Mouse (Mus musculus): ENCODE results near the gene Lrrc3b.

GRCm38 (mm10) chr14:15308576-15308975 lies 130.2 kb downstream of the Lrrc3b start:
- no peak for TF ChIP-seq CTCF (IDR thresholded peaks at IDR 0.05)
- TF ChIP-seq POLR2A (IDR thresholded peaks at IDR 0.05; ENCODE audit: insufficient read depth, low read depth, low read length): no peak

Measured in heart, adult 2 months (tissue).